26 mouse cellular contexts compared by ENCODE assay signal in the genomic region with DNA sequence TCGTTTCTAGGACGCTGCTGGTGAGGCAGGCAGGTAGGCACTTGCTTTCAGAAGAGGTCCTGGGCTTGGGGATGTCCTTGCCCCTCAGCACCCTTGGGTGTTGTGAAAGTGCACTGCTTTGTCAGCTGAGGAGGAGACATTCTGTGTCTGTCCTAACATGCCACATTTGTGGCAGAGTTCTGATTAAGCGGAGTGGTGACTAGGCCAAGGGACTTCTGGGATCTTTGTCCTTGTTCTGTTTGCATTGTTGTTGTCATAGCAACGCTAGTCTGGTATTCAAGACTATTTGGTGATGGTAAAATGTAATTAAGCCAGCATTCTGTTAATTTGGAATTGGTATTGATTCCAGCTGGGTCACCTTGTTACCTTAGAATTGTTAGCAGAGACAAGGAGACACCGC. TPM values are rescaled to one million over a fixed set of nuclear protein-coding genes. Genes with fewer than 3 reads are reported as not detected.
DNase-seq lines count a peak whose midpoint lies in the region; ATAC-seq and TF ChIP-seq lines count a peak whose summit lies in the region.
"Had no signal": no experiment of that assay in that cellular context is flagged by ENCODE, and none has a peak within 500 bp of the region (broad histone marks: within the 10 kb centered on the region; RNA-seq: fewer than 3 reads in every experiment).

No protein-coding gene starts in this region.

- WGBS in forebrain, embryonic 14.5 days: 73% methylated on average over 5 of the region's 5 CpGs
- 66% methylated on average over 5 of the region's 5 CpGs for WGBS in forebrain, postnatal 0 days
- WGBS in lung, postnatal 0 days: 81% methylated on average over 5 of the region's 5 CpGs
- 85% methylated on average over 5 of the region's 5 CpGs for WGBS in midbrain, embryonic 11.5 days
- WGBS in midbrain, embryonic 16.5 days: 80% methylated on average over 5 of the region's 5 CpGs

- no peak overlapping the region for H3K27ac ChIP-seq in forebrain, embryonic 14.5 days (ENCODE audit: low read depth, low read length)
- no peak overlapping the region for H3K27ac ChIP-seq in forebrain, postnatal 0 days (ENCODE audit: low read depth, low read length)
- no peak overlapping the region for H3K27ac ChIP-seq in lung, postnatal 0 days (ENCODE audit: low read length)
- peak overlapping the region; percentile 44; the same call in 1 of the 2 replicates for H3K27ac ChIP-seq in midbrain, embryonic 11.5 days (ENCODE audit: low read depth, low read length)
- peak overlapping the region; percentile 50; the same call in 1 of the 2 replicates for H3K27ac ChIP-seq in midbrain, embryonic 16.5 days (ENCODE audit: low read length)
- H3K27ac ChIP-seq: kidney, postnatal 0 days; limb, embryonic 15.5 days had no signal

- no peak overlapping the region for H3K9ac ChIP-seq in forebrain, embryonic 14.5 days (ENCODE audit: low read length)
- no peak overlapping the region for H3K9ac ChIP-seq in forebrain, postnatal 0 days
- H3K9ac ChIP-seq in lung, postnatal 0 days (replicated peaks; ENCODE audit: low read depth): no peak overlapping the region
- no peak overlapping the region for H3K9ac ChIP-seq in midbrain, embryonic 11.5 days (ENCODE audit: low read length)
- no peak overlapping the region for H3K9ac ChIP-seq in midbrain, embryonic 16.5 days (ENCODE audit: low read depth, low read length)
- H3K9ac ChIP-seq: heart, embryonic 12.5 days; limb, embryonic 15.5 days; liver, postnatal 0 days had no signal

- H3K4me1 ChIP-seq in forebrain, embryonic 14.5 days (ENCODE audit: control insufficient read depth, insufficient read depth, low read length): no peaks in the 10 kb centered on the region
- no peaks in the 10 kb centered on the region for H3K4me1 ChIP-seq in forebrain, postnatal 0 days (ENCODE audit: insufficient read depth)
- H3K4me1 ChIP-seq in lung, postnatal 0 days (ENCODE audit: insufficient read depth, low read depth, low read length): no peaks in the 10 kb centered on the region
- 0 out of 2 replicates have a peak, but pooled peaks cover 2% of the 10 kb centered on the region for H3K4me1 ChIP-seq in midbrain, embryonic 11.5 days (ENCODE audit: control insufficient read depth, insufficient read depth, low read length)
- peaks cover 3% of the 10 kb centered on the region; the same call in 1 of the 2 replicates for H3K4me1 ChIP-seq in midbrain, embryonic 16.5 days (ENCODE audit: control insufficient read depth, insufficient read depth, low read length)

- TF ChIP-seq CTCF in forebrain, postnatal 0 days (IDR thresholded peaks at IDR 0.05; ENCODE audit: low read depth): no peak
- no peak for TF ChIP-seq CTCF in lung, postnatal 0 days (IDR thresholded peaks at IDR 0.05)

- H3K27me3 ChIP-seq in forebrain, embryonic 14.5 days (replicated peaks; ENCODE audit: control insufficient read depth, insufficient read depth, low read length): no peaks in the 10 kb centered on the region
- H3K27me3 ChIP-seq in forebrain, postnatal 0 days (ENCODE audit: insufficient read depth, low read length): no peaks in the 10 kb centered on the region
- H3K27me3 ChIP-seq in lung, postnatal 0 days (replicated peaks; ENCODE audit: insufficient read depth, low read length): no peaks in the 10 kb centered on the region
- H3K27me3 ChIP-seq in midbrain, embryonic 11.5 days (ENCODE audit: control insufficient read depth, insufficient read depth, low read length): no peaks in the 10 kb centered on the region
- no peaks in the 10 kb centered on the region for H3K27me3 ChIP-seq in midbrain, embryonic 16.5 days (ENCODE audit: control insufficient read depth, insufficient read depth, low read depth, low read length)
- H3K27me3 ChIP-seq: heart, embryonic 12.5 days; limb, embryonic 15.5 days; megakaryocyte, embryonic 14.5 days had no signal

- no peaks in the 10 kb centered on the region for H3K9me3 ChIP-seq in forebrain, embryonic 14.5 days (replicated peaks; ENCODE audit: control insufficient read depth, low read length)
- no peaks in the 10 kb centered on the region for H3K9me3 ChIP-seq in forebrain, postnatal 0 days (ENCODE audit: low read length)
- no peaks in the 10 kb centered on the region for H3K9me3 ChIP-seq in lung, postnatal 0 days (ENCODE audit: low read length)
- H3K9me3 ChIP-seq in midbrain, embryonic 11.5 days (ENCODE audit: control insufficient read depth, low read length): no peaks in the 10 kb centered on the region
- no peaks in the 10 kb centered on the region for H3K9me3 ChIP-seq in midbrain, embryonic 16.5 days (replicated peaks; ENCODE audit: control insufficient read depth, low read length, poor library complexity, severe bottlenecking)
- H3K9me3 ChIP-seq: heart, embryonic 12.5 days; limb, embryonic 15.5 days; megakaryocyte, embryonic 14.5 days had no signal

- TF ChIP-seq EP300 in lung, postnatal 0 days (IDR thresholded peaks at IDR 0.05): no peak

- H3K4me3 ChIP-seq in forebrain, embryonic 14.5 days (ENCODE audit: low read depth, low read length): no peak overlapping the region
- H3K4me3 ChIP-seq in forebrain, postnatal 0 days (ENCODE audit: low read depth, low read length): no peak overlapping the region
- no peak overlapping the region for H3K4me3 ChIP-seq in lung, postnatal 0 days (ENCODE audit: low read depth, low read length)
- H3K4me3 ChIP-seq in midbrain, embryonic 11.5 days (ENCODE audit: low read depth, low read length): no peak overlapping the region
- no peak overlapping the region for H3K4me3 ChIP-seq in midbrain, embryonic 16.5 days (ENCODE audit: low read depth, low read length)
- H3K4me3 ChIP-seq: heart, embryonic 12.5 days; limb, embryonic 15.5 days; megakaryocyte, embryonic 14.5 days; myocyte had no signal

- no peak overlapping the region for H3K4me2 ChIP-seq in forebrain, embryonic 14.5 days (ENCODE audit: low read length)
- no peak overlapping the region for H3K4me2 ChIP-seq in forebrain, postnatal 0 days (ENCODE audit: low read depth)
- no peak overlapping the region for H3K4me2 ChIP-seq in lung, postnatal 0 days (replicated peaks; ENCODE audit: low read depth, low read length)
- no peak overlapping the region for H3K4me2 ChIP-seq in midbrain, embryonic 11.5 days
- no peak overlapping the region for H3K4me2 ChIP-seq in midbrain, embryonic 16.5 days (ENCODE audit: low read length)
- H3K4me2 ChIP-seq: heart, embryonic 12.5 days; limb, embryonic 15.5 days had no signal

- no peak for ATAC-seq in forebrain, embryonic 14.5 days
- ATAC-seq in forebrain, postnatal 0 days: no peak
- no peak for ATAC-seq in lung, postnatal 0 days
- ATAC-seq in midbrain, embryonic 11.5 days (ENCODE audit: low FRiP score): no peak
- ATAC-seq in midbrain, embryonic 16.5 days: no peak
- ATAC-seq in inflammation-experienced regulatory T-cells, adult 6 months: no peak
- ATAC-seq: liver, postnatal 0 days had no signal

- DNase-seq in forebrain, embryonic 14.5 days (ENCODE audit: low spot score): peak; percentile 42
- DNase-seq in forebrain, postnatal 0 days: no peak
- peak; percentile 42 for DNase-seq in lung, postnatal 0 days (ENCODE audit: low spot score)
- no peak for DNase-seq in lung, postnatal 25 days (ENCODE audit: low spot score)
- no peak for DNase-seq in midbrain, embryonic 11.5 days (ENCODE audit: low spot score, missing footprints)
- DNase-seq: adrenal gland, adult 8-10 months; kidney, adult 18-20 months; layer of hippocampus, postnatal 36 days; liver, postnatal 0 days; lung, postnatal 14 days; right cerebral cortex, postnatal 25 days; thymus, adult 2 months had no signal

- peaks cover 80% of the 10 kb centered on the region for H3K36me3 ChIP-seq in forebrain, embryonic 14.5 days (ENCODE audit: control insufficient read depth, insufficient read depth, low read length)
- H3K36me3 ChIP-seq in forebrain, postnatal 0 days (ENCODE audit: insufficient read depth): peaks cover 34% of the 10 kb centered on the region
- H3K36me3 ChIP-seq in lung, postnatal 0 days (ENCODE audit: insufficient read depth, low read length): no peaks in the 10 kb centered on the region; the same call in 1 of the 2 replicates
- H3K36me3 ChIP-seq in midbrain, embryonic 11.5 days (ENCODE audit: control insufficient read depth, insufficient read depth, low read length): peaks cover 23% of the 10 kb centered on the region; the same call in 1 of the 2 replicates
- H3K36me3 ChIP-seq in midbrain, embryonic 16.5 days (ENCODE audit: control insufficient read depth, insufficient read depth, low read length): peaks cover 19% of the 10 kb centered on the region

RNA-seq across cellular contexts. Expression of gene Banp, which starts 54.6 kb away (rescaled TPM):
- 47.2 and 57.7 TPM in 2 replicates for polyA plus RNA-seq in forebrain, embryonic 14.5 days (2014; fragmentation: Nextera tagmentation; extraction: Ambion mirVana)
- total RNA-seq in forebrain, postnatal 0 days (2014; rRNA removed): 37.9 and 44.1 TPM in 2 replicates
- 29.3 and 30.0 TPM in 2 replicates for polyA plus RNA-seq in forebrain, postnatal 0 days (2015; fragmentation: Nextera tagmentation; extraction: Ambion mirVana)
- 17.1 and 30.7 TPM in 2 replicates for polyA plus RNA-seq in lung, postnatal 0 days (2015; fragmentation: Nextera tagmentation; extraction: Ambion mirVana)
- polyA plus RNA-seq in midbrain, embryonic 11.5 days (2014; fragmentation: Nextera tagmentation; extraction: Ambion mirVana): 48.8 and 53.4 TPM in 2 replicates
- 54.7 and 55.7 TPM in 2 replicates for polyA plus RNA-seq in midbrain, embryonic 16.5 days (2015; fragmentation: Nextera tagmentation; extraction: Ambion mirVana)
- polyA plus RNA-seq in inflammation-experienced regulatory T-cells, adult 6 months (2017; shearing (Covaris generic)): 10 to 100 TPM; 35.0 to 37.5 (median 36.2) TPM

RNA-seq across cellular contexts. Expression of gene Car5a, which starts 59.4 kb away (rescaled TPM):
- polyA plus RNA-seq in forebrain, embryonic 14.5 days (2014; fragmentation: Nextera tagmentation; extraction: Ambion mirVana): 0.28 and 0.46 TPM in 2 replicates
- 0.23 TPM in 1 of 2 replicates, not detected in the other for total RNA-seq in forebrain, postnatal 0 days (2014; rRNA removed)
- 0.48 and 0.52 TPM in 2 replicates for polyA plus RNA-seq in forebrain, postnatal 0 days (2015; fragmentation: Nextera tagmentation; extraction: Ambion mirVana)
- 0.37 and 0.61 TPM in 2 replicates for polyA plus RNA-seq in lung, postnatal 0 days (2015; fragmentation: Nextera tagmentation; extraction: Ambion mirVana)
- 0.14 TPM in 1 of 2 replicates, not detected in the other for polyA plus RNA-seq in midbrain, embryonic 11.5 days (2014; fragmentation: Nextera tagmentation; extraction: Ambion mirVana)
- 0.55 and 0.60 TPM in 2 replicates for polyA plus RNA-seq in midbrain, embryonic 16.5 days (2015; fragmentation: Nextera tagmentation; extraction: Ambion mirVana)
- polyA plus RNA-seq in inflammation-experienced regulatory T-cells, adult 6 months (2017; shearing (Covaris generic)): not detected
- total RNA-seq: adrenal gland, adult 8-10 months; gastrocnemius, adult 18-20 months; granulocyte monocyte progenitor cell, adult 5-6 weeks; heart, postnatal 14 days; layer of hippocampus, postnatal 36 days; left cerebral cortex, postnatal 36 days; neutrophil, adult 5-6 weeks had no signal
- polyA plus RNA-seq: C2C12; heart, embryonic 12.5 days; limb, embryonic 15.5 days; myocyte; stomach, embryonic 14.5 days; thymus, adult 2 months had no signal

Comparison
In these comparisons a context has a peak if more than half of its experiments do, and no peak if none do; other contexts are left out.
1. DNase-seq: peak in forebrain, embryonic 14.5 days (single experiment) and lung, postnatal 0 days (single experiment); none in forebrain, postnatal 0 days (single experiment), lung, postnatal 25 days (single experiment) and midbrain, embryonic 11.5 days (single experiment).
2. H3K27ac ChIP-seq: peak in midbrain, embryonic 11.5 days (single experiment) and midbrain, embryonic 16.5 days (single experiment); none in forebrain, embryonic 14.5 days (single experiment), forebrain, postnatal 0 days (single experiment) and lung, postnatal 0 days (single experiment).